Mouse (Mus musculus): ENCODE measurements at regions not wholly inside any gene's neighbourhood (a gene's known extent, or its start where the extent isn't known, plus 50 kb on each side); places are given as distances from the start of the nearest gene placed in this dataset.

DNA sequence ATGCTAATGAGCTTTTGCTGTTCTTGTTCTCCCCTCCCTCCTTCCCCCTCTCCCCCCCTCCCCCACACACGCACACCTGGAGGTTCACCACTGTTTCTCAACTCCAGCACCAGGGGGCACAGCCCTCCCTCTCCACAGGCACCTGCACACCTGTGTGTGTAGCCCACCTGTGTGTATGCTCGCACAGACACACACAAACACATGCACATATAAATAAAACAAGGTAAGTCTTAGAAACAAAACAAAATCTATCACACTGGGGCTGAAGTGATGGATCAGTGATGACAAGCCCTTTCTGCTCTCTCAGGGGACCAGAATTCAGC lies 113.9 kb downstream of the Sp3 start:
- no peak for TF ChIP-seq GATA1 (IDR thresholded peaks at IDR 0.05; ENCODE audit: borderline replicate concordance, low read length)
- no peak for TF ChIP-seq FLI1 (IDR thresholded peaks at IDR 0.05; ENCODE audit: low read length)
